Mouse (Mus musculus) frontal cortex, postnatal 36 days (tissue): ENCODE results near the gene Opa3.

ENCODE experiments used
- DNase-seq, 2 experiments: peaks; one replicate each; pipeline ENCODE4 v3.0.0; 2022; ENCODE audit warnings: low spot score in 2 of 2

Gene Opa3

DNA sequence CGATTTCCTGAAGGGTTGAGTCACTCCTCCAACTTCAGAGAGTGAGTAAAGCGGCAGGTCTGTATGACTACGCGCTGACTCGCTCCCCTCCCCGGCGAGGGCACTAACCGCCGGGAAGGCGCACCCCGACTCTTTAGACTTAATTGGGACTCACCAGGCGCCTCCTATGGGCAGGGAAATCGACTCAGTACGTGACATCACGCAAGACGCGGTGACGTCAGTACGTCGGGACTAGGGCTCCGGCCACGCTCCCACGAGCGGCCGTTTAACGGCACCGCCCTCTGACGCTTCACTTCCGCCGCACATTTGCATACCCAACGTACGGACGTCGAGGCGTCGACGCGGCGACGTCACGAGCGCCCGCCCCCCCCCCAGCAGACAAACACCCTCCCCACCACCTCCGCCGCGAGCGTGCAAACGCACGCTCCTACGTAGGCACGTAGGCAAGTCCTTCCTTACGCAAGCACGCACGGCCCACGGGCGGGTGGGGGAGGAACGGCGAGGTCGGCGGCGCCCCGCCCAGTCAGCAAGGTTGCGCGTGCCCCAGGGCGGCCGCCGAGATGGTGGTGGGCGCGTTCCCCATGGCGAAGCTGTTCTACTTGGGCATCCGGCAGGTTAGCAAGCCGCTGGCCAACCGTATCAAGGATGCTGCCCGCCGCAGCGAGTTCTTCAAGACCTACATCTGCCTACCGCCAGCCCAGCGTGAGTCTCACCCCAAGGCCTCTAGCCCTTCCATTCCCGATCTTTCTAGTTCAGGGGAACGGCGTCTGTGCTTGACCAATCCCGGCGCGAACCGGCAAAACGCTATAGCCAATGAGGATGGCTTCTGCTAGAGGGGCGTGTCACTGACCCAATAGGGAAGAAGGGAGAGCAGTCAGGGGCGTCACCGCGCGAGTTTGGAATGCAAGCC, at the start of gene Opa3:
Gene Opa3 (plus strand): TSS at position 452 of the 910 bp plus-strand sequence.
- DNase-seq = peak; percentile 99 to 100

DNA sequence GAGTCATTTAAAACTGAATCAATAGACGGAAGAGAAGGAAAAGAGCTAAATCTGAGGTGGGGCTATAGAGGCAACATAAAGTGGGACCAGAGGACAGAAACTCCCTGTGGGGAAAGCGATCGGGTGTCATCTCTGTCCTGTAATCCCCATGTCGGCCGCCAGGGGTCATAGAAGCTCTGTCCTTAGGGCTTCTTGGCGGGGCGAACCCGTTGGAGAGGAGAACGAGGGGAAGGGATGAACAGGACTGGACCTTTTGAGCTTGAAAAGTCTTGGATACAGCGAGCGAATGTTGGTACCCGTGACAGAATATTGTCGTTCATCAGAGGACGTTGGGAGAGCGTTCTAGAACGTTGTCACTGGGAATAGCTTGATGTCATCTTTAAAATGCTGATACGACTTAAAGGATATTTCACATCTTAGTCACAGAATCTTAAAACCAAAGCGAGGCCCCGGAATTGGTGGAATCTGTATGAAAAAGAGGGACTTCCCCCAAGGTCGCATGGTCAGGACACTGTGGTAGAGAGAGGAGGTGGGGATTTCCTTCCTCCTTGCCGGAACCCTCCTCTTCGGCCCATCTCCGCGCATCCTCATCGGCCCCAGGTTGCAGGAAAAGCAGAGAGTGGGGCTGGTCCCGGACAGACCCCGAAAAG, 49.6 kb upstream of the Opa3 start:
- DNase-seq = peak; percentile 84 to 89

DNA sequence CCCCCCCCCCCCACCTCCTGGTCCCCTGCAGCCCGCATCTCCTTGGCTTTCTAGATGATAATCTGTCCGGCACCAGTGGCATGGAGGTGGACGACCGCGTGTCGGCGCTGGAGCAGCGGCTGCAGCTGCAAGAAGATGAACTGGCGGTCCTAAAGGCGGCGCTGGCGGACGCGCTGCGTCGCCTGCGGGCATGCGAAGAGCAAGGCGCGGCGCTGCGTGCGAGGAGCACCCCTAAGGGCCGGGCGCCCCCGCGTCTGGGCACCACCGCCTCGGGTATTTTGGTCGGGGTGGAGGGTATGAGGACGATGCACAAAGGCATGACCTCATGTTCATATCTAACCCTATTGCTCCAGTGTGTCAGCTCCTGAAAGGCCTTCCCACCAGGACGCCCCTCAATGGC, 49.0 kb upstream of the Opa3 start:
- peak; percentile 52 to 72 for DNase-seq

DNA sequence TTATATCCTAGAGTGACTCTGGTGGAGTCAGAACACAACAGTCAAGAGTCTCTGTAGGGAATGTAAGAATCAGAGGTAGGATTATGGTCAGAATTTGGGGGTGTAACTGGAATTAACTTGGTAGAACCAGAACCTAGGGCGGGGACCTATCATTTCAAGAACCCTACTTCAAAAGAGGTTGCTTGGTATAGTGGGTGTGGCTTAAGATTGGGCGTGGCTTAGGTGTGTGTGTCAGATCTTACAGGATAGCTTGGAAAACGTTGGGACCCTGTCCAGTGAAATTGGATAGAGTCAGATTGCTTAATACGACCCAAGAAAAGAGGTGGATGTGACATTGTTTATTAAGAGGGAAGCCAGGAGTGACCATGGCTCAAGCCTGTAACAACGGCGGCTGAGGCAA, 48.2 kb upstream of the Opa3 start:
- no peak for DNase-seq

DNA sequence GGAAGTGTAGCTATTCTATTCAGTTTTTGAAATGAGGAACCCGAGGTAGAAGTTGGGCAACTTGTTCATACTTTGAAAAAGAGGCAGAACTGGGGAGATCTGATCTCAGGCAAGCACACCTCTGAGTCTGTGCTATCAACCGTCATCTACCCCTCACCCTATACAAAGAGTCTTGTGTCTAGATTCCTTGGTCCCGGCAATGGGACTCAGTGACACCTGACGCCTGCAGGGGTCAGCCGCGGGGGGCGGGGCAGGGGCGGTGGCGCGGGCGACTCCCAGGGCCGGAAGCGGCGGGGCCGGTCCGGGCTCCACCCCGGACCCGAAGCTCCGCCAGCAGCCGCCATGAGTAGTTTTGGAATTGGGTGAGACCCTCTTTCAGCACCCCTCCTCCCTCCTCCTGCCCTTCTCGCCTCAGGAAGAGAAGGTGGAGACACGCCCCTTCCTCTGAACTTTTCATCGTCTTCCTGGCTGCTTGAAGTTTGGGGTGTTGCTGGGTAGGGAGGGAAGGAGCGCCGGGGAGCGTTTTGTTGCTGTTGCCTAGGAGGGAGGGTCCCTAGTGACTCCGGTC, 47.2 kb upstream of the Opa3 start:
- DNase-seq = no peak

DNA sequence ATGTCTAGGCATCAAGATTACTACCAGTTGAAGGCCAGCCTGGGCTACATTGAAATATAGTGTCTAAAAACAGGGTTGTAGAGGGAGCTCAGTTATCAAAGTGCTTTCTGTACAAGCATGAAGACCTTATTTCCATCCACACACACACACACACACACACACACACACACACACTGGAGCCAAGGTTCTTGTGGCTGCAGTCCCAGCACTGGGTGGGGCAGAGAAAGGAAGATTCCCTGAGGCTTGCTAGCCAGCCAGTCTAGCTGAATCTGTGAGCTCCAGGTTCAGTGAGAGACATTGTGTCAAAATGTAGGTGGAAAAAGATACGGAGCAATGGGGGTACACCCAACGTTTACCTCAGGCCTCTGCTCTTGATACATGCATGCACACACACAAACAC, 43.9 kb upstream of the Opa3 start:
- no peak for DNase-seq

DNA sequence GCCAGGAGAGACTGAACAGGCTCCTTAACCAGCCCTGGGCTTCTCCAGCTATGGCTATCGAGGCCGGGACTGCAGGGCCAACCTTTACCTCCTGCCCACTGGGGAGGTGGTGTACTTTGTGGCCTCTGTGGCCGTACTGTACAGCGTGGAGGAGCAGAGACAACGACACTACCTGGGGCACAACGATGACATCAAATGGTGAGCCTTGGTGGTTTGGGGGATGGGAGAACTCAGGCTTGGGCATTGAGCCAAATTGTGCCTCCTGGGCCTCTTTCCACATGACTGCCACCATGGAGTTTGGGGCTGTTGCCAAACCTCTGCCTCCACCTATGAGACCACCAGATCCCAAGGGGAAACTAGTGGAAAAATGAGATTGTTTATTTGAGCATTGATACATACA, 43.4 kb upstream of the Opa3 start:
- DNase-seq = no peak

DNA sequence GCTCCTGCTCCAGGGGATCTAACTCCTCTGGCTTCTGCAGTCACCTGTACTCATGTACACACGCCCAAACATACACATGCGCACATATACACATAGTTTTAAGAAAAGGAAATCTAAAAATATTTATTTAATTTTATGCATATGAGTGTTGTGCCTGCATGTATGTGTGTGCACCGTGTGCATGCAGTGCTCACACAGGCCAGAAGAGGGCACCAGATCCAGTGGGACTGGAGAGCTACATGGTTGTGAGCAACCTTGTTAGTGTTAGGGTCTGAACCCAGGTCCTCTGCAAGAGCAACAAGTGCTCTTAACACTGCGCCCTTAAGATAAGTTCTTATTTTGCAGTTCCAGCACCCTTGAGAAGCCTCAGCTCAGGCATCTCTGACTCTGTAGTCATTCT, 33.5 kb upstream of the Opa3 start:
- no peak for DNase-seq

DNA sequence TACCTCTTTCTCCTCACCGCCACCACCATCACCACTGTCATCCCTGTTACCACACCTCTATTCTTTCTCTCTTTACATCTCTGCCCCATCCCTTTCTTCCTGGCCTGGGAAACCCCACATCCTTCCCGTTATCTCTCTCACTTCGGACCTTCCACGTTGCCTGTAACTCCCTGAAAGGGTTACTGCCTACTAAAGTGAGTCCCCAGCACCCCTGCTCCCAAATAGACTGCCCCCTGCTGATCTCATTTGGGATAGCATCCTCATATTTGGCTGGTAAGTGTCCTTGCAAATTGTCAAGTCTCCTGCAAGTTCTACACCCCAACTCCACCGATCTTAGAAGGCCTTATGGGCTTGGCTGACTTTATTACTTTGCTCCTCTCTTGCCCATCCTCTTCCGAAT, 31.5 kb upstream of the Opa3 start:
- peak; percentile 44 to 46 for DNase-seq

DNA sequence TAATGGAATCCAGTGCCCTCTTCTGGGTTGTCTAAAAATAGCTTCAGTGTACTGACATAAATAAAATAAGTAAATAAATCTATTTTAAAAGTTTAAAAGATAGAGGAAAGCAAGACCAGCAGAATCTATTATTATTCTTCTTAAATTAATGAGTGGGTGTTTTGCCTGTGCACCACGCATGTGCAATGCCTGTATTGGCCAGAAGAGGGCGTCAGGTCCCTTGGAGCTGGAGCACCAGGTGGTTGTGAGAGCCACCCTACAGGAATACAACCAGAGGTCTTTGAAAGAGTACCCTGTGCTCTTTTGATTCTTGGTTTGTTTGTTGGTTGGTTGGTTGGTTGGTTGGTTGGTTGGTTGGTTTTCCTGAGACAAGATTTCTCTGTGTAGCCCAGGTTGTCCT, 30.1 kb upstream of the Opa3 start:
- no peak for DNase-seq

DNA sequence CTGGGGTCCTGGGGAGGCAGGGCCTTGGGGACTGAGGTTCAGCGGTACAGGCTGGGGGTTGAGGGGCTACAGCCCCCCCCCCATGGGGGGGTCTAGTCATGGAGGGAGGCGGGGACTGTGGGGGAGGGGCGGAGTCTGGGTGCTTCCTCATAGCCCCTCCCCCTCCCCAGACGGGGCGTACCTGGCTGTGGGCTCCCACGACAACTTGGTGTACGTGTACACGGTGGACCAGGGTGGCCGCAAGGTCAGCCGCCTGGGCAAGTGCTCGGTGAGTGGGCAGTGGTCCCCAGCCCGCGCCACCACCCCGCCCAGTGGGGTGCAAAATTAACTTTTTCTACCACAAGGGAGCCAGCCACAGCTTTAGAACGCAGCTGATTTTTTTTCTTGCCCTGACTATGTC, 26.5 kb upstream of the Opa3 start:
- DNase-seq = no peak

DNA sequence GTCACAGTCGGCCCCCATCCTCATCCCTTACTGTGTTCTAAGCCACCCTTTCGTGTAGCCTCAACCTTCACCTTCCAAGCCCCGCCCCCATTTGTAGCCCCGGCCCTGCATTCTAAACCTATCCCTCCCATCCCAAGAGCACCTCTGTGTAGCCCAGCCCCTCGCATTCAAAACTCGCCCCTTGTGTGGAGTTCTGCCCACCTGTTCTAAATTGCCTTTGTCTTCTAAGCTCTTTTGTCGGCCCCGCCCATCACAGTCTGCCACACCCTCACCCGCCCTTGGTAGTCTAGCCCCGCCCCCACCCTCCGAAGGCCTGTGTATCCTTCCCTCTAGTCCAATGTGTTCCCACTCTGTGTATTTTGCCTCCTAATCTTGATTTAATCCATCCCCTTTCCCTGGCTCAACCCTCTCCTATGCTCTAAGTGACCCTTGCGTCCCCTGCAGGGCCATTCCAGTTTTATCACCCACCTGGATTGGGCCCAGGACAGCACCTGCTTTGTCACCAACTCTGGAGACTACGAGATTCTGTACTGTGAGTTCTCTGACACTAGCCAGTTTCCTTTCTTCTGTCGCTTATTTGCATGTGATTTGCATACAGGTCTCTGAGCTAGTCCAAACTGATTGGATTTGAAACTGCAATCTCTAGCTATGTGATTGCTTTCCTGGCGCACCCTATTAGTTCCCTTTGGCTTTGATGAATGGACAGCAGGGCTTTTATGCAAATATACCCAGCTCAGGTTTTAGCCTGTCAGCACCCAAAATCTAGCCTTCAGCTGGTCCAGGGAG, 25.9 kb upstream of the Opa3 start:
- no peak for DNase-seq

DNA sequence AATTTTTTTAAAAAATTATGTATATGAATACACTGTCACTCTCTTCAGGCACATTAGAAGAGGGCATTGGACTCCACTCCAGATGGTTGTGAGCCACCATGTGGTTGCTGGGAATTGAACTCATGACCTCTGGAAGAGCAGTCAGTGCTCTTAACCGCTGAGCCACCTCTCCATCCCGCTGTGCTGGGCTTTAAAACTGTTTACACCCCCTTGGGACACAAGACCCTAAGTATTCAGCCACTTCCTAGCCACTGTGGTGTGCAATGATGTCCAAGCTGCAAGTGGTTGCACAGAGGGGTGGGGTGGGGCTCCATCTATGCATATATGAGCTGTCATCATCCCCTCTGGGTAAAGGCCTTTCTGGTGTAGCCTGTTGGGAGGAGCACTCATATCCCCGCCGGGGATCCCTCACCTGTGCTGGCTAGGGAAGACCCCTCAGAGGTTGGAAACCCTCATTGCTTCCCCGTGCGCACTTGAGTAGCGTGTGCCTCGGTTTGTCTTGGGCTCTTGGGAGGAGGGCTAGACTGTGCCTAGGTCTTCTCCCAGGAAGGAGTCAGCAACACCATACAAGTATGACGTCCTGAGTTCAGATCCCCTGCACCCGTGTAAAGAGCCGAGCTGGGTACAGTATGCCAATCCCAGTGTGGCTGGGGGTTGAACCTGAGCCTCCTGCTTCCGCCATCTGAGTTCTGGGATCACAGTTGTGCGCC, 19.8 kb upstream of the Opa3 start:
- no peak for DNase-seq

DNA sequence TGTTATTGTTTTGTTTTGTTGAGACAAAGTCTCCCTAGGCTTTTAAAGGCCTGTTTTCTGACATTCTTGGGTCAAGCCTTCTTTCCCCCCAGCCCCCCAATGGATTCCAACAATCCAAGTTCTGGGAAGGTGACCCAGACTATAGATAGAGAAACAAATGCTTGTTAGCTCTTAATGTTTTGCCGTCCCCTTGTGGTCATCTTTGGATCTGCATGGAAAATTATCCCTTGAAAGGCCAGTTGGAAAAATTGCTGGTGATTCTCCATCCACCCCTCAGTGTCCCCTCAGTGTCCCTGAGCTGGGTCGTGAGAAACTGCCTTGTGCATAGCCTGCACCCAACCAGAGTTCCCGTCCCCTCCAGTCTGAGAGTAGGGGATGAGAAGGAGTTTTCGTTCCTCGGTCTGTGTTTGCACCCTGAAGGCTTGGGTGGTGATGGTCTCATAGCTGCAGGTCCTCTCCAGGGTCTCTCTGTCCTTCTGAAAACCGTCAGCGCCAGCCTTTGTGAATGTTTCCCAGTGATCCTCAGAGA, 19.1 kb upstream of the Opa3 start:
- DNase-seq = peak; percentile 35 to 53

DNA sequence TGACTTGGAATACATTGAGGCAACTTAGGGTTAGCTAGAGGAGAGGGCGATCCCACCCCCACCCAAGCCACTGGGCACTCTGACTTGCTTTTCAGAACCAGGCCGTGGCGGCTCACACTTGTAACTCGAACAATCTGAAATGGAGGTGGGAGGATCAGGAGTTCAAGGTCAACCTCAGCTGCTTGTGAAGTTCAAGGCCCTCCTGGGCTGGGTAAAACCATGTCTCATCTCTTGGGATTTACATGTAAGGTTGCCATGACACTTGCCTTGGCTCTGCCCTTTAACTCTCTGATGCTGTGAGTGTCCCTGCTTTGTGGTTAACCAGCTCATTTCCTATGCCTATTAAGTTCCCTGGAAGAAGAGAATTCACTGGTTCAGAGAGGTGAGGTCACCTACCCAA, 18.6 kb upstream of the Opa3 start:
- DNase-seq = no peak

DNA sequence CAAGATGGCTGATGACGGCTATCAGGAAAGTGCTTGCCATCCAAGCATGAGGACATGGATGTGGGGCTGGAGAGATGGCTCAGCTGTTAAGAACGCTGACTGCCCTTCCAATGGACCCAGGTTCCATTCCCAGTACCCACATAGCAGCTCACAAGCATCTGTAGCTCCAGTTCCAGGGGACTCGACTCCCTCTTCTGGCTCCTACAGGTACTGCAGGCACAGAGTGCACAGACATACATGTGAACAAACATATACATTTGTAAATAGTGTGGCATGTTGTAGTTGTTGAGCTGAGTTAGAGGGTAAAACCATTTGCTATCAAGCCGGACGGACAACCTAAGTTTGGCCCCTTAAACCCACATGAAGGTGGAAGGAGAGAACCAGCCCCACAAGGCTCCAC, 18.1 kb upstream of the Opa3 start:
- DNase-seq = no peak

DNA sequence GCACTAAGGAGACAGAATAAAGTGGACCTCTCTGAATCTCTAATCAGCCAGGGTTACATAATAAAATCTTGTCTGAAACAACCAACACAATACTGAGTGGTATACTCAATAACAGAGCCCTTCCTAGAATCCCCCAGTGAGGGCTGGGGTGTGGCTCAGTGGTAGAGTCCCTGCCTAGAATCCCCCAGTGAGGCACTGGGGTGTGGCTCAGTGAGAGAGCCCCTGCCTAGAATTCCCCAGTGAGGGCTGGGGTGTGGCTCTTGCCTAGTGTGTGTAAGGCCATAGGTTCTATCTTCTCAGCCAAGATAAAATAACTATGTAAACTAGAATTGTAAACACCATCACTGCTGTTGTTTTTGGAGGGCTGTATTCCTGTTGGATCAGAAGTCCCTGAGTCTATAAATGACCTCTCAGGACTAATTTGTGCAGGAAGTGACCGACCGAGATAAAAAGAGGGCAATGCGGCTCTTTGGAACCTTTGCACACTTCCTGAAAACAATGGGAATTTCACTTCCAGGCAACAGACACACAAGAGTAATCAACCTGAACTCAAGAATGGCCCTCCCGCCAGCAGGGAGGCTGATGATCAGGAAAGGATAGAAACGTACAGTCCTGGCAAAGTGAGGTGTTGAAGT, 17.0 kb upstream of the Opa3 start:
- DNase-seq = no peak

DNA sequence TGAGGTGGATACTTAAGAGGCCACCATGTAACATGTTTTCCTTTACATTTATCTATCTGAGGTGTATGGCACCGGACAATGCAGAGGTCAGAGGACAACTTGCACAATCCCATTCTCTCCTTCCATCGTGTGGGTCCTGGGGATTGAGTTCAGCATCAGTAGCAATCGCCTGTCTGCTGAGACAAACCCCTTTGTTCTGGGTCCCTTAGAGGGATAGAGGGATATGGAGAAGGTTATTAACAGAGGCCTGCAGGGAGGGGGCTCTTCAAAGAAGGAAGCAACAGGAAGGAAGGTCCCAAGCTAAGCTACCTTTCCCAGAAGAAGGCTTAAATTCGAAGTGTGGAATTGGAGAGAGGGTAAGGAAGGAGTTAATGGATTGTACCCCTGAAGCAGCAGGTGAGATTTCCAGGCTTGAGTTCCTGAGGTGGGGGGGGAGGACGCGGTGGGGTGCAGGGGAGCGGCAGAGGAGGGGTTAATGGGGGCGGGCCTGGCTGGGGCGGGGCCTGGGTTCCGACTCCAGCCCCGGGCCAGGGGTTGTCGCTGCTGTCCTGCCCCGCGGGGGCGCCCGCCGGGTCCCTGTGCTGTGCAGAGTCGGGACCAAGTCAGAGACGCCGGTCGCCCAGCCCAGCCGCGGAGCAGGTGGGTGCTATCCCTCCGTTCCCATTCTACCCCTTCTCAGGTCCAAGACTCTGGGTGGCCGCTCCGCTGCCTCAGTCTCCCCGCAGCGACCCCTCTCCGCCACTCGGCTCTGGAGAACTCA, 16.0 kb upstream of the Opa3 start, which contains the start of gene Gpr4:
Gene Gpr4 (plus strand): TSS at position 543 of the 760 bp plus-strand sequence.
- DNase-seq = no peak

DNA sequence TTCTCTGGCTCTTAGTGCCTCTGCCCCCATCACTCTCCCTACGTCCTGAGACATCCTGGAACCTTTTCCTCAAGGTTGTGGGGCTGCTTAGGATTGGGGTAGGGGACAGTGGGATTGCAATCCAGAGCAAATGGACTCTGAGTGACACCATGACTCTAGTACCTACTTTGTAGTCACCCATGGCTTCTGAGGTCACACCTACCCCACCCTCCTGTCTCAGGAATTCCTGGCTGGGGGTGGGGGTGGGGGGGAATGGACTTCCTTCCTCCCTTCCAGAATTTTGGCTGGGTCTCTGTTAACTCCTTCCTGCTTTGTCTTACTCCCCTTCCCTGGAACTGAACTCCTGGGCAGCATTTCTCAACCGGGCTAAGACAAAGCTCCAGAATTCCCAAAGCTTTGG, 14.7 kb upstream of the Opa3 start:
- DNase-seq = no peak

DNA sequence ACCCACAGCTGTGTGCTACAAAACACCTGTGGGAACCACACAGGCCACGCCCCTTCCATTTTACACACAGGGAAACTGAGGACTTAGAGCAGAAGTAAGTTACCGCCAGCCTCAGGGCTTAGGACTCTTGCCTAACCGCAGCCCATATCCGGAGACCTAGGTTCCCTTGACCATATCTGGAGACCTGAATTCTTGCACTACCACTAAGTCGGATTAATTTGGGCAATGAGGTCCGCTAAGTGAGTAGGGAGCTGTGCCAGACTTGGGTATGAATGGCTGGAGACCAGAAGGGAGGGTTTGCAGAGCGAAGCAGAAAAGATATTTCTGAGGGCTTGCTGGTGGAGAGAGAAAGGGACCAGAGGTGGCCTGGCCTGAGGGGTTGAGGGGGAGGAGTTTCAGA, 13.8 kb upstream of the Opa3 start:
- DNase-seq = no peak
